Comparison of ENCODE assay signal across 17 mouse cellular contexts in genomic region chr9:15527846-15528245, GRCm38 (mm10).
"Had no signal": no experiment of that assay in that cellular context is flagged by ENCODE, and none has a peak within 500 bp of the region (broad histone marks: within the 10 kb centered on the region; RNA-seq: fewer than 3 reads in every experiment).

No protein-coding gene starts in this region.

- H3K9ac ChIP-seq: kidney, embryonic 15.5 days; limb, embryonic 13.5 days; liver, embryonic 14.5 days; liver, postnatal 0 days; lung, embryonic 14.5 days; stomach, embryonic 15.5 days had no signal

- H3K36me3 ChIP-seq: limb, embryonic 13.5 days; stomach, embryonic 15.5 days had no signal

- DNase-seq: kidney, adult 11 months; kidney, adult 8-10 months; kidney, postnatal 10 days; kidney, postnatal 36 days; liver, postnatal 0 days; midbrain, embryonic 14.5 days; right cerebral cortex, postnatal 25 days; spleen, adult 18-20 months; thymus, adult 2 months; thymus, postnatal 14 days; thymus, postnatal 4 days had no signal

- H3K27me3 ChIP-seq: kidney, embryonic 15.5 days; limb, embryonic 13.5 days; stomach, embryonic 15.5 days had no signal

- H3K27ac ChIP-seq: kidney, embryonic 15.5 days; limb, embryonic 10.5 days; limb, embryonic 13.5 days; liver, embryonic 14.5 days; stomach, embryonic 15.5 days had no signal

- H3K4me3 ChIP-seq: kidney, embryonic 15.5 days; limb, embryonic 10.5 days; limb, embryonic 13.5 days; stomach, embryonic 15.5 days had no signal
